8 mouse cellular contexts compared by ENCODE assay signal in genomic region chr10:81268643-81269412, GRCm38 (mm10). TPM values are rescaled to one million over a fixed set of nuclear protein-coding genes. Genes with fewer than 3 reads are reported as not detected.
DNase-seq lines count a peak whose midpoint lies in the region; ATAC-seq and TF ChIP-seq lines count a peak whose summit lies in the region.

No protein-coding gene starts in this region.

- WGBS in spleen, adult 2 months: 86% methylated on average over 16 of the region's 16 CpGs
- 89% methylated on average over 12 of the region's 16 CpGs for WGBS in limb, embryonic 14.5 days
- 79% methylated on average over 16 of the region's 16 CpGs for WGBS in stomach, embryonic 15.5 days

- peak overlapping the region; percentile 77 for H3K4me3 ChIP-seq in spleen, adult 2 months (ENCODE audit: extremely low read depth, insufficient read depth, insufficient read length)
- H3K4me3 ChIP-seq in limb, embryonic 14.5 days (replicated peaks; ENCODE audit: low read length): peak overlapping the region; percentile 73
- H3K4me3 ChIP-seq in stomach, embryonic 15.5 days (replicated peaks): peak overlapping the region; percentile 60

- no peak for TF ChIP-seq CTCF in spleen, adult 2 months (IDR thresholded peaks at IDR 0.05; ENCODE audit: extremely low read depth, insufficient read depth, insufficient read length, insufficient replicate concordance)

- H3K9ac ChIP-seq in limb, embryonic 14.5 days (ENCODE audit: low read depth, low read length, severe bottlenecking): peak overlapping the region; percentile 77
- H3K9ac ChIP-seq in stomach, embryonic 15.5 days: peak overlapping the region; percentile 70

- DNase-seq in cerebellum, adult 9-11 months: peak; percentile 72
- no peak for DNase-seq in cerebellum, postnatal 14 days
- no peak for DNase-seq in spleen, adult 2 months (ENCODE audit: low read depth in 1 of 2, low spot score in 2 of 2)
- DNase-seq in spleen, adult 18-20 months: no peak
- DNase-seq in limb, embryonic 14.5 days (ENCODE audit: low spot score): no peak
- DNase-seq in embryo, embryonic 10.5 days (ENCODE audit: low spot score): no peak
- no peak for DNase-seq in adrenal gland, adult 2 months

- no peak for ATAC-seq in limb, embryonic 14.5 days (ENCODE audit: low FRiP score, low read depth)
- ATAC-seq in stomach, embryonic 15.5 days (ENCODE audit: insufficient read depth, low FRiP score, low read depth): no peak

- H3K27ac ChIP-seq in spleen, adult 2 months (ENCODE audit: insufficient read depth, low read length): no peak overlapping the region
- H3K27ac ChIP-seq in limb, embryonic 14.5 days (replicated peaks; ENCODE audit: low read depth, low read length): no peak overlapping the region
- no peak overlapping the region for H3K27ac ChIP-seq in stomach, embryonic 15.5 days

- H3K9me3 ChIP-seq in limb, embryonic 14.5 days (ENCODE audit: control insufficient read depth, low read length): no peaks in the 10 kb centered on the region
- H3K9me3 ChIP-seq in stomach, embryonic 15.5 days: no peaks in the 10 kb centered on the region

- H3K4me1 ChIP-seq in spleen, adult 2 months (ENCODE audit: control insufficient read depth, insufficient read depth, insufficient read length): peaks cover 12% of the 10 kb centered on the region; the same call in 1 of the 2 replicates
- peaks cover 12% of the 10 kb centered on the region for H3K4me1 ChIP-seq in limb, embryonic 14.5 days (ENCODE audit: control insufficient read depth, insufficient read depth, low read length)
- peaks cover 15% of the 10 kb centered on the region for H3K4me1 ChIP-seq in stomach, embryonic 15.5 days

- no peak for TF ChIP-seq POLR2A in spleen, adult 2 months (IDR thresholded peaks at IDR 0.05; ENCODE audit: low read depth, low read length)
- no peak for TF ChIP-seq POLR2A in limb, embryonic 14.5 days (IDR thresholded peaks at IDR 0.05; ENCODE audit: borderline replicate concordance, extremely low read depth, insufficient read depth, insufficient read length)

- H3K36me3 ChIP-seq in spleen, adult 2 months (ENCODE audit: control insufficient read depth, insufficient read depth, low read length): peaks cover 33% of the 10 kb centered on the region
- peaks cover 64% of the 10 kb centered on the region for H3K36me3 ChIP-seq in limb, embryonic 14.5 days (ENCODE audit: control insufficient read depth, insufficient read depth, low read length)
- H3K36me3 ChIP-seq in stomach, embryonic 15.5 days: peaks cover 40% of the 10 kb centered on the region

- H3K27me3 ChIP-seq in spleen, adult 2 months (ENCODE audit: control insufficient read depth, insufficient read depth, low read length): no peaks in the 10 kb centered on the region
- no peaks in the 10 kb centered on the region for H3K27me3 ChIP-seq in limb, embryonic 14.5 days (ENCODE audit: control insufficient read depth, insufficient read depth, low read length)
- H3K27me3 ChIP-seq in stomach, embryonic 15.5 days (replicated peaks): no peaks in the 10 kb centered on the region

- peak overlapping the region; percentile 72 for H3K4me2 ChIP-seq in limb, embryonic 14.5 days (replicated peaks; ENCODE audit: low read depth, low read length, severe bottlenecking)
- H3K4me2 ChIP-seq in stomach, embryonic 15.5 days: peak overlapping the region; percentile 73

RNA-seq across cellular contexts. Expression of gene Apba3, which starts 2.1 kb away (rescaled TPM):
- 63.0 and 77.1 TPM in 2 replicates for polyA plus RNA-seq in spleen, adult 2 months (2012; rRNA removed)
- 77.9 and 102 TPM in 2 replicates for polyA plus RNA-seq in limb, embryonic 14.5 days (2012; rRNA removed)
- 58.2 and 59.2 TPM in 2 replicates for polyA plus RNA-seq in limb, embryonic 14.5 days (2014; fragmentation: Nextera tagmentation; extraction: Ambion mirVana)
- polyA plus RNA-seq in stomach, embryonic 15.5 days (2015; fragmentation: Nextera tagmentation; extraction: Ambion mirVana): 54.4 and 58.1 TPM in 2 replicates
- 100 to 1,000 TPM in 1 of 2 experiments, 10 to 100 TPM in 1; 83.5 to 121 TPM for total RNA-seq in adrenal gland, adult 2 months (2021)
- 165 and 188 TPM in 2 replicates for polyA plus RNA-seq in adrenal gland, adult 2 months (2012; rRNA removed)

RNA-seq across cellular contexts. Expression of gene Mrpl54, which starts 2.1 kb away (rescaled TPM):
- polyA plus RNA-seq in spleen, adult 2 months (2012; rRNA removed): 63.6 and 86.9 TPM in 2 replicates
- polyA plus RNA-seq in limb, embryonic 14.5 days (2012; rRNA removed): 93.0 and 124 TPM in 2 replicates
- polyA plus RNA-seq in limb, embryonic 14.5 days (2014; fragmentation: Nextera tagmentation; extraction: Ambion mirVana): 200 and 202 TPM in 2 replicates
- 217 and 233 TPM in 2 replicates for polyA plus RNA-seq in stomach, embryonic 15.5 days (2015; fragmentation: Nextera tagmentation; extraction: Ambion mirVana)
- total RNA-seq in adrenal gland, adult 2 months (2021): 100 to 1,000 TPM; 123 to 131 TPM
- 193 and 221 TPM in 2 replicates for polyA plus RNA-seq in adrenal gland, adult 2 months (2012; rRNA removed)

RNA-seq across cellular contexts. Expression of gene Matk, which starts 16.1 kb away (rescaled TPM):
- polyA plus RNA-seq in spleen, adult 2 months (2012; rRNA removed): 22.5 and 30.0 TPM in 2 replicates
- 9.9 and 10.6 TPM in 2 replicates for polyA plus RNA-seq in limb, embryonic 14.5 days (2012; rRNA removed)
- polyA plus RNA-seq in limb, embryonic 14.5 days (2014; fragmentation: Nextera tagmentation; extraction: Ambion mirVana): 5.9 and 6.8 TPM in 2 replicates
- 3.4 and 3.8 TPM in 2 replicates for polyA plus RNA-seq in stomach, embryonic 15.5 days (2015; fragmentation: Nextera tagmentation; extraction: Ambion mirVana)
- total RNA-seq in adrenal gland, adult 2 months (2021): under 1 TPM; 0.69 to 0.73 TPM
- 0.86 and 1.0 TPM in 2 replicates for polyA plus RNA-seq in adrenal gland, adult 2 months (2012; rRNA removed)

RNA-seq across cellular contexts. Expression of gene Tjp3, which starts 22.6 kb away (rescaled TPM):
- 8.1 and 10.6 TPM in 2 replicates for polyA plus RNA-seq in spleen, adult 2 months (2012; rRNA removed)
- polyA plus RNA-seq in limb, embryonic 14.5 days (2012; rRNA removed): 2.8 and 3.5 TPM in 2 replicates
- 5.2 and 6.4 TPM in 2 replicates for polyA plus RNA-seq in limb, embryonic 14.5 days (2014; fragmentation: Nextera tagmentation; extraction: Ambion mirVana)
- 32.6 and 38.7 TPM in 2 replicates for polyA plus RNA-seq in stomach, embryonic 15.5 days (2015; fragmentation: Nextera tagmentation; extraction: Ambion mirVana)
- under 1 TPM; 0.41 to 0.92 TPM for total RNA-seq in adrenal gland, adult 2 months (2021)
- polyA plus RNA-seq in adrenal gland, adult 2 months (2012; rRNA removed): 0.52 and 0.72 TPM in 2 replicates

RNA-seq across cellular contexts. Expression of gene Pip5k1c, which starts 23.9 kb away (rescaled TPM):
- 93.2 and 111 TPM in 2 replicates for polyA plus RNA-seq in spleen, adult 2 months (2012; rRNA removed)
- polyA plus RNA-seq in limb, embryonic 14.5 days (2012; rRNA removed): 70.4 and 93.4 TPM in 2 replicates
- 53.0 and 60.4 TPM in 2 replicates for polyA plus RNA-seq in limb, embryonic 14.5 days (2014; fragmentation: Nextera tagmentation; extraction: Ambion mirVana)
- 43.1 and 47.6 TPM in 2 replicates for polyA plus RNA-seq in stomach, embryonic 15.5 days (2015; fragmentation: Nextera tagmentation; extraction: Ambion mirVana)
- total RNA-seq in adrenal gland, adult 2 months (2021): 10 to 100 TPM; 34.3 to 44.6 TPM
- polyA plus RNA-seq in adrenal gland, adult 2 months (2012; rRNA removed): 71.0 and 72.8 TPM in 2 replicates
